Mouse (Mus musculus) olfactory bulb, adult 2 months (tissue): ENCODE measurements around the gene Dync1li1. TPM values are rescaled to one million over a fixed set of nuclear protein-coding genes. Genes with fewer than 3 reads are reported as not detected.
"Not testable (repeated sequence)": the region's sequence is repeated elsewhere in the genome, so short reads cannot be mapped to it uniquely, and the experiment has no call there.

Experiments used
- H3K27ac ChIP-seq: fragments of 200-500 bp; 2 replicates; pipeline ENCODE4 v1.5.1; 2012; ENCODE audit warnings: low read depth, low read length; ENCODE audit not compliant: insufficient read depth
- H3K4me1 ChIP-seq: fragments of 200-500 bp; 2 replicates; pipeline ENCODE4 v1.6.1; 2012; ENCODE audit warnings: low read length; ENCODE audit not compliant: control insufficient read depth, insufficient read depth
- H3K4me3 ChIP-seq: fragments of 200-500 bp; 2 replicates; pipeline ENCODE4 v1.5.1; 2012; ENCODE audit warnings: mild to moderate bottlenecking, low read depth, low read length, moderate library complexity; ENCODE audit not compliant: insufficient read depth
- CTCF ChIP-seq: fragments of 200-500 bp; IDR thresholded peaks from 2 replicates; pipeline ENCODE4 v1.5.1; 2012; ENCODE audit warnings: low read depth, mild to moderate bottlenecking, low read length, moderate library complexity; ENCODE audit not compliant: insufficient read depth
- POLR2A ChIP-seq: fragments of 200-500 bp; IDR thresholded peaks from 2 replicates; pipeline ENCODE4 v1.6.1; 2012; ENCODE audit warnings: mild to moderate bottlenecking, low read depth, low read length, moderate library complexity; ENCODE audit not compliant: insufficient read depth
- WGBS: fragments of 180-500 bp; shearing (Covaris S2); methylation state at CpG from one replicate; pipeline ENCODE4 v1.1.7; 2018; 5-methylcytosine and 5-hydroxymethylcytosine counted together
- polyA plus RNA-seq: library from polyadenylated mRNA; stranded (reverse); fragments of >200 nt; gene quantifications from 2 replicates; pipeline ENCODE4 v1.2.4, GENCODE M21; 2012; ENCODE audit warnings: low replicate concordance; ENCODE audit not compliant: missing spikeins, insufficient read depth, insufficient read length

Dync1li1 gene
- polyA plus RNA-seq, 1 experiment: not detected

DNA sequence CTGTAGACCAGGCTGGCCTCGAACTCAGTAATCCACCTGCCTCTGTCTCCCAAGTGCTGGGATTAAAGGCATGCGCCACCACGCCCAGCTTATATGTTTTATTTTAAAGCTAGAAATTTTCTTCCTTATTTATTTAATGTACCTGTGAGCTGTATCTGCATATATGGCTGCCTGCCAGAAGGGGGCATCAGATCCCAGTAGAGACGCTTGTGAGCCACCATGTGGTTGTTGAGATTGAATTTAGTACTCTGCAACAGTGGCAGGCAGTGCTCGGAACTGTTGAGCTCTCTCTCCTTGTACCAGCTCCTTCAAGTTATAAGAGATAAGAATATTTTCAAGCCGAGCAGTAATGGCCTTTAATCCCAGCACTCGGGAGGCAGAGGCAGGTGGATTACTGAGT is 21.8 kb downstream of the Dync1li1 start:
- WGBS: 80% methylated on average over 7 of the region's 7 CpGs
- no peaks in the 10 kb centered on the region for H3K4me1 ChIP-seq
- H3K27ac ChIP-seq: no peak overlapping the region
- TF ChIP-seq POLR2A (no peak), CTCF (no peak)
- no peak overlapping the region for H3K4me3 ChIP-seq

DNA sequence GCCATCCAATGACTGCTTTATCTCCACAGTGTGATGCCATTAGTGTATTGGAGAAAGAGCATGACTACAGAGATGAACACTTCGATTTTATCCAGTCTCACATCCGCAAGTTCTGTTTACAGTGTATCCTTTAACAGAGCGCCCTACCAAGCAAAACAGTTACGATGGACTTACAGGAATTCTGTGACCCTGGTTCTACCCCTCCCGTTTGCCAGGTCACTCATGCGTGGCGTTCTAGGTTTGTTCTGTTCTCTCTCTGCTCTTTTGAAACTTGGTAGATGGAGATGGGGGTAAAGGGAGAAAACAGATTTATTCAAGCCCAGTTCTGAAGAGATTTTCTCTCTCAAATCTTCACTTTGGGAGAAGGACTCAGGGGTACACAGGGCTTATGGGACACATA is 24.9 kb downstream of the Dync1li1 start:
- 94% methylated on average over 7 of the region's 7 CpGs for WGBS

DNA sequence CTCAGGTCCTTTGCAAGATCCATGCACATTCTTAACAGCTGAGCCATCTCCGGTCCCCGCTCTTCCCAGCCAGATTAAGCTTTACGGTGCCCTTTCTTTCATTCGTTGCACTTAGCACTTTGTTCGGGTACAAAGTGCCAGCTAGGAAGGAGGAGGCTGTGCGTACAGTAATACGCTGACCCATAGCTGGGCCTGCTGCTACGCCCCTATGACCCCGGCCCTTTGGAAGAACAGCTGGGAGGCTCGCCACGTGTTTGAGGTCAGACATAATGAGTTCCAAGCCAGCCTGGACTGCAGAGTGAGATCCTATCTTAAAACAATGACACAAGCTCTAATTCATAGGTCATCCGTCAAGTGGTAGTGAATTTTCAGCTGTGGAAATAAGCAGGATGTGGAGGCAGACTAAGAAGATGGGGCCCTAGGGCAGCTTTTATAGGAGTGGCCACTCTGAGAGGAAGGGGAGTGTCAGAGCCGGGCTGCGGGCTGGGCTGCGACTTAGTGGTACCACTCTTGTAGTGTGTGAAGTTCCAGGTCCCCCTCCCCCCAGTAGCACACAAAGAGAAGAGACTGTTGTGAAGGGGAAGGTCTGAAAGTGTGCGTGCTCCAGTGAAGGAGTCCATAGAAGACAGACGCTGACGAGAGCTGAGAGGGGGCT is 28.2 kb downstream of the Dync1li1 start:
- WGBS: 87% methylated on average over 18 of the region's 18 CpGs
- no peak for TF ChIP-seq CTCF
- TF ChIP-seq POLR2A: no peak

More for the DNA sequence above, 24.9 kb downstream of the Dync1li1 start:
- H3K27ac ChIP-seq: no peak overlapping the region
- H3K4me3 ChIP-seq: no peak overlapping the region
- TF ChIP-seq CTCF (no peak), POLR2A (no peak)
- no peaks in the 10 kb centered on the region for H3K4me1 ChIP-seq

DNA sequence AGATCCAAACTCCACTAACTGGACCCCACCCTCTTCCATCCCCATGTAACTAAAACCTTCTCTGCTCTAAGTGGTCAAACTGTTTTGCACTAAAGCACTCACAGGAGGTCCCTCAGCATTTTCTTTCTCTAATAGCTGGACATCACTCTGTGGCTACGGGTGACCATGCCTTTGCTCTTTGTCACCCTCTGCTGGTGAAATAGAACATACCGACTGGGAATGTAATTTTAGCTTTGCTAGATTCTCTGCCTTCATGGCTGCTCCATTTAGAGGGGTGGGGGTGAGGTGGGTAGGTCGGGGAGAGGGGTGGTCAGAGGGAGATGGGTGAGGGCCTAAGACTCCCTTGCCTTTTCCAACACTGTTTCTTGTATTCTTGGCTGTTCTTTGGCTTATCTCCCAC is 38.7 kb downstream of the Dync1li1 start:
- Histone ChIP-seq H3K4me1 (peaks cover 4% of the 10 kb centered on the region), H3K4me3 (no peak overlapping the region), H3K27ac (no peak overlapping the region)
- WGBS: 3% methylated on average over 3 of the region's 3 CpGs
- TF ChIP-seq POLR2A: no peak
- TF ChIP-seq CTCF: no peak

More for the DNA sequence above, 28.2 kb downstream of the Dync1li1 start:
- Histone ChIP-seq H3K27ac (no peak overlapping the region), H3K4me3 (no peak overlapping the region), H3K4me1 (no peaks in the 10 kb centered on the region)

DNA sequence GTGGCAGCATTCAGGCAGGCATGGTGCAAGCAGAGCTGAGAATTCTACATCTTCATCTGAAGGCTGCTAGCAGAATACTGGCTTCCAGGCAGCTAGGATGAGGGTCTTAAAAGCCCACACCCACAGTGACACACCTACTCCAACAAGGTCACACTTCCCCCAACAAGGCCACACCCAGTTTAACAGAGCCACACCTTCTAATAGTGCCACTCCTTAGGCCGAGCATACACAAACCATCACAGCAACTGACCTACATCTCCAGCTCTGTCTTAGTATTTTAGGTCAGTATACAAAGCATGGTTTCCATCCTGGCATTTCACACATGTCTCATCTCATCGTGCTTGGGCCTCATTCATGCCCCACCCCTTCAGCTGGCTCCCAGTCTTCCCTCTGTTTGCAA is 39.8 kb downstream of the Dync1li1 start:
- WGBS: 79% methylated on average over 2 of the region's 2 CpGs
- H3K4me1 ChIP-seq: not testable (repeated sequence)

DNA sequence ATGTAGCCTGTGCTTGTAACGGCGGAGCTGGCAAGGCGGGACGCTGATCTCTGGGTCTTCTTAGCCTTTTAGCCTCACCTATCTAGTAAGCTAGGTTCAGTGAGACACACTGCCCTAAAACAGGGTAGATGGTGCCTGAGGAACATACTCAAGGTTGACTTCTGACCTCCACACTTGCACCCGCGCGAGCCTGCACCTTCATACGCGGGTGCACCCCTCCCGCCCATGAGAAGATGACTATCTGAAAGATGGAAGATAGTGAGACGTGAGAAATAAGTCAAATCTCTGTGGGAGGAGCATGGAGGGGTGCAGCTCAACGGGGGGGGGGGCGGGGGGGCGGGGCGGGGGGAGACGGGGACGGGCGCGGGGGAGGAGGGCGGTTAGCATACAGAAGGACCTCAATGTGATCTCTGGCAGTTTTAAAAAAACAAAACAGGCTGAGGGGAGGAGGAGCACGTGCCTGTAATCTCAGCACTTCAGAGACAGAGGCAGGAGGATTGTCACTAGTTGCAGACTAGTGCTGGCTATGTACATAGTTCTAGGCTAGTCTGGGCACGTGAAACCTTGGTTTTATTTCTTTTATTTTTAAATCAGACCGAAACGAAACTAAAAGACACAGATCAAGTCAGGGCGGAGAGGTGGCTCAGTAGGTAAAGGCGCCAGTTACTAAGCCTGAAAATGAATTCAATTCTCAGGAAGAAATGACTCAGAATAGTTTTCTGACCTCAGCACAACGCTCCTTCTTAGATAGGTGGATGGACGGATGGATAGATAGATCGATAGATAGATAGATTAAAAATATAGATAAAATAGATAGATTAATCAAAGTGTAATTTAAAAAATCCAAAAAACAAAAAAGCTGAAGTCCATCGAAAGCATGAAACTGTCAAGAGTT is 41.6 kb downstream of the Dync1li1 start:
- Histone ChIP-seq H3K4me3 (no peak overlapping the region), H3K4me1 (peaks cover 5% of the 10 kb centered on the region), H3K27ac (no peak overlapping the region)
- WGBS: 42% methylated on average over 30 of the region's 30 CpGs
- no peak for TF ChIP-seq CTCF
- TF ChIP-seq POLR2A: no peak

More for the DNA sequence above, 39.8 kb downstream of the Dync1li1 start:
- H3K27ac ChIP-seq, H3K4me3 ChIP-seq: not testable (repeated sequence)

DNA sequence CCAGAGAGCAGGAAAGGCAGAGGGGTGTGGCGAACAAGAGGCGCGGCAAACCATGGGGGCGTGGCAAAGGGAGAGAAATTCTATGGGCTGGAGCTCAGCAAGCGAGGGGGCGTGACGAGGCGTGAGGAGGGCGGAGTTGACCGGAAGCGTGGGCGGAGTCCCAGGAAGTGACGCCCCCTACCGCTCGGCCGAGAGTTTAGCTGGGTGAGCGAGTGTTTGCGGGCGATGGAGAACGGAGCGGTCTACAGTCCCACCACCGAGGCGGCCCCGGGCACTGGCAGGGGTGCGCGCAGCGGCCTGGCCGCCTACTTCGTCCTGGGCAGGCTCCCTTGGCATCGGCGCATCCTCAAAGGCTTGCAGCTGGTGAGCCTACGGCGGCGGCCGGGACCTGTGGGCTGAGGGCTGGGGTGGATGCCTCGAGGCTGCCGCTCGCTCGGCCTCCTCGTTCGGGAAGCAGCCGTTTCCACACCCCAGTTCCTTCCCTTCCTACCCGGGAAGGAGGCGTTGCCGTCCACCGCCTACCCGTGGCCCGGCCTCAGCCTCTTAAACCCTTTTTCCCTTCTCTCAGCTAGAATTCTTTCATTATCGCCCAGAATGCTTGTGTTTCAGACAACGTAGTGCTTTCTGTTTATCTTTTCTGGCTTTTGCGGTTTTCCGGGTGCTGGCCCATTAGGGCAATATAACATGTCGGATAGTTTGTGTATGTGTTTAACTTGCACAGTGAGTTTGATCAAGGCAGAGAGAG is 42.6 kb downstream of the Dync1li1 start, which contains the start of gene Cmtm6:
TSS of gene Cmtm6 (plus strand) at position 106 of the 745 bp plus-strand sequence.
- Histone ChIP-seq H3K4me1 (peaks cover 5% of the 10 kb centered on the region), H3K4me3 (peak within 1 kb of the TSS; percentile 71), H3K27ac (peak within 1 kb of the TSS; percentile 30; the same call in 1 of the 2 replicates)
- TF ChIP-seq POLR2A: peak; percentile 47; the same call in 1 of the 2 replicates
- peak; percentile 30; the same call in 1 of the 2 replicates for TF ChIP-seq CTCF
- under 1% methylated on average over 53 of the region's 53 CpGs for WGBS

DNA sequence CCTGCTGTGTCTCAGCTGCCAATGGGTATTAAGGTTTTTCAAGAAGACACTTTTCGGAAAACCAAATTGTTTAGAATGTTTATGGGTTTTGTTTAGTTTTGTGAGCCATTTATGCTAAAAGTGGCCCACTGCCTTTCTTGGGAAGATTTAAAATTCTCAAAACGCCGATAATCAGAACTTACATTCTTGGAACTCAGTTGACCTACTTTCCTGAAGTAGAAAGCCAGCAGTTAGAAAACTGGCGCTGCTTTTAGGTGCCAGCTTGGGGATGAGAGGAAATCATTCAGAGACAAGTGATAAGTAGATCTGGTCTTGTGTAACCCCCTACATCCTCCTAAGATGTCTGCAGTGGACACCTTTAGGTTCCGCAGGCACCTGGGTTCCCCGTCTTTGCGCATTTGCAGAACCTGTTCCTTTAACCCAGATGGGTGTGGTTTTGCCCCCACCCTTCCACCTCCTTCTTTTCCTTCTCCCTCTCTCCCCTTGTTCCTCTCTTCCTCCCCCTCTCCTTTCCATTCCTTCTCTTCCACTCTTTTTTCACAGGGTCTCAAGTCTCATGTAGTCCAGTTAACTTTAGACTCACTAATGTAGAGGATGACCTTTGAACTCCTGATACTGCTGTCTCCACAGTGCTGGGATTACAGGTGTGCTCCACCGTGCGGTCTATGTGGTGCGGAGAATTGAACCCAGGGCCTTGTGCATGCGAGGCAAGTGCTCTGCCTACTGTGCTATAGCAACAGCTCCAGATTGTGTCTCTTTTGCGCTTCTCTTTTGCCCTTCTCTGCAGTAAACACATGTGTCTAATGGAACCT is 43.5 kb downstream of the Dync1li1 start:
- TF ChIP-seq CTCF (no peak), POLR2A (no peak)
- peaks cover 12% of the 10 kb centered on the region for H3K4me1 ChIP-seq
- WGBS: 61% methylated on average over 12 of the region's 12 CpGs
- no peak overlapping the region for H3K27ac ChIP-seq
- H3K4me3 ChIP-seq: peak overlapping the region; percentile 71; the same call in 1 of the 2 replicates
